Mouse (Mus musculus): ENCODE results near the gene Cfap36.

- TF ChIP-seq CTCF (IDR thresholded peaks at IDR 0.05; ENCODE audit: extremely low read depth, insufficient read depth, insufficient read length, insufficient replicate concordance) (no peak), POLR2A (IDR thresholded peaks at IDR 0.05; ENCODE audit: low read depth, low read length) (no peak)
Measured at GRCm38 (mm10) chr11:29239353-29239752, 7.9 kb downstream of the Cfap36 start.
